Mouse (Mus musculus) stomach, embryonic 14.5 days (tissue): ENCODE measurements around the gene Adgre5. TPM values are rescaled to one million over a fixed set of nuclear protein-coding genes. Genes with fewer than 3 reads are reported as not detected.

Experiments
- ATAC-seq: fragments of 200-750 bp; cut with Nextera tagmentation; 2 replicates; pipeline ENCODE4 v1.8.0; 2017; ENCODE audit warnings: low read depth, moderate TSS enrichment; ENCODE audit not compliant: insufficient number of reproducible peaks, insufficient read depth, low FRiP score
- H3K27ac ChIP-seq: fragments of 300-500 bp; sonication (generic); 2 replicates; pipeline ENCODE4 v1.5.1; 2014; ENCODE audit warnings: mild to moderate bottlenecking, low read length, moderate library complexity, mixed read lengths
- H3K27me3 ChIP-seq: fragments of 300-500 bp; sonication (generic); 2 replicates; pipeline ENCODE4 v1.6.1; 2014; ENCODE audit warnings: low read length, control low read depth, mixed read lengths; ENCODE audit not compliant: control insufficient read depth, insufficient read depth
- H3K36me3 ChIP-seq: fragments of 300-500 bp; sonication (generic); 2 replicates; pipeline ENCODE4 v1.6.1; 2014; ENCODE audit warnings: mild to moderate bottlenecking, control low read depth, low read length, moderate library complexity, mixed read lengths; ENCODE audit not compliant: control insufficient read depth, insufficient read depth
- H3K4me1 ChIP-seq: fragments of 300-500 bp; sonication (generic); 2 replicates; pipeline ENCODE4 v1.6.1; 2014; ENCODE audit warnings: low read length, control low read depth, mixed read lengths; ENCODE audit not compliant: control insufficient read depth, insufficient read depth
- H3K4me2 ChIP-seq: fragments of 300-500 bp; sonication (generic); replicated peaks from 2 replicates; pipeline ENCODE4 v1.6.1; 2014; ENCODE audit warnings: low read depth, low read length, control low read depth
- H3K4me3 ChIP-seq: fragments of 300-500 bp; sonication (generic); 2 replicates; pipeline ENCODE4 v1.5.1; 2014; ENCODE audit warnings: low read depth, low read length, control low read depth
- H3K9ac ChIP-seq: fragments of 300-500 bp; sonication (generic); replicated peaks from 2 replicates; pipeline ENCODE4 v1.6.1; 2014; ENCODE audit warnings: low read depth, mild to moderate bottlenecking, control low read depth, low read length, moderate library complexity, mixed read lengths
- H3K9me3 ChIP-seq: fragments of 300-500 bp; sonication (generic); 2 replicates; pipeline ENCODE4 v1.6.1; 2016; ENCODE audit warnings: low read depth, low read length, control low read depth; ENCODE audit not compliant: control insufficient read depth
- WGBS: fragments of 180-500 bp; shearing (Covaris S2); extraction: QIAGEN DNeasy Blood & Tissue Kit; methylation state at CpG from one replicate; pipeline ENCODE4 v1.1.7; 2014; 5-methylcytosine and 5-hydroxymethylcytosine counted together
- polyA plus RNA-seq: library from polyadenylated mRNA; unstranded; fragments of >200 nt; fragmentation: Nextera tagmentation; extraction: Ambion mirVana; gene quantifications from 2 replicates; pipeline ENCODE4 v1.2.1, GENCODE M21; 2014

The Adgre5 gene
- polyA plus RNA-seq, 1 experiment from 2014 or later: 40.7 TPM

- Histone ChIP-seq H3K36me3 (no peaks in the 10 kb centered on the region), H3K27me3 (no peaks in the 10 kb centered on the region), H3K4me3 (peak overlapping the region; percentile 90), H3K9me3 (no peaks in the 10 kb centered on the region), H3K4me1 (peaks cover 34% of the 10 kb centered on the region), H3K9ac (peak overlapping the region; percentile 93), H3K27ac (peak overlapping the region; percentile 79), H3K4me2 (peak overlapping the region; percentile 92)
- ATAC-seq: peak; percentile 15
- whole genome bisulfite sequencing: 3% methylated on average over 15 of the region's 15 CpGs
These were observed 42.9 kb downstream of the Adgre5 start for GRCm38 (mm10) chr8:83698291-83698660.

DNA sequence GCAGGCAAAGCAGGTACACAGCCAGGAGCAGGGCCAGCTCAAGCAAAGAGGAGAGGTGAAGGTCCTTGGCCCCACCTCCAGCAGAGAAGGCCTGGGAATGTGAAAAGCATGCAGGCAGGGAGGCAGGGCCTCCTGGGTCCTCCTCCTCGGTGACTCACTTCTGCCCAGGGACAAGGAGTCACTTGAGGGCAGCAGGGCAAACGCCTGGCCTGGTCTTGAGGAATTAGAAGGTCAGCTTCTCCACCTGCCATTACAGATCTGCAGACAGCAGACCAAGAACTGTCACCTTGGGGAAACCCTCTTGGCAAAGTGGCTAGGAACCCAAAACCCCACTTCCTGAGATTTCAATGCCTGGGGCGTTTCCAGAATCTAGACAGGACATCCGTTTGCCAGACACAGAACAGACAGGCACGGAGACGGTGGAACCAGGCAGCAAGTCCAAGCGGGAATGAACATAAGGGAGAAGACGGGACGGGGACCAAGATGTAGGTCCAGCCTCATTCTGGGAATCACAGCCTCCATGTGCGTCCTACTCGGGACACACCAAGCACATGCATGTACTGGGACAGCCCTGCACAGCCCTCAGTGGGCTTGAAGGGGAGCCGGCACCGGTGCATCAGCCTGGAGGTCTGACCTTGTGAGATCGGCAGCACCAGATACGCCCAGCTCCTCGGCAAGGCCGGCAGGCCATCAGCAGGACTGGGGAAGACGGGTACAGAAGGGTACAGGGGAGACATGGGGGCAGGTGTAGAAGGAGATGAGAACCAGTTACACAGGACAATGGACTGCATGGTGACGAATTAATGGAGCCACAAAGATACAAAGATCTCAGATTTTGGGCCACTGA lies 43.5 kb downstream of the Adgre5 start:
- peaks cover under 1% of the 10 kb centered on the region for H3K36me3 ChIP-seq
- no peaks in the 10 kb centered on the region for H3K9me3 ChIP-seq
- ATAC-seq: no peak
- H3K4me1 ChIP-seq: peaks cover 34% of the 10 kb centered on the region
- peak overlapping the region; percentile 92 for H3K4me2 ChIP-seq
- H3K27me3 ChIP-seq: no peaks in the 10 kb centered on the region
- peak overlapping the region; percentile 48; the same call in 1 of the 2 replicates for H3K27ac ChIP-seq
- H3K9ac ChIP-seq: peak overlapping the region; percentile 93; the same call in 1 of the 2 replicates
- peak overlapping the region; percentile 90 for H3K4me3 ChIP-seq
- 41% methylated on average over 19 of the region's 19 CpGs for WGBS

DNA sequence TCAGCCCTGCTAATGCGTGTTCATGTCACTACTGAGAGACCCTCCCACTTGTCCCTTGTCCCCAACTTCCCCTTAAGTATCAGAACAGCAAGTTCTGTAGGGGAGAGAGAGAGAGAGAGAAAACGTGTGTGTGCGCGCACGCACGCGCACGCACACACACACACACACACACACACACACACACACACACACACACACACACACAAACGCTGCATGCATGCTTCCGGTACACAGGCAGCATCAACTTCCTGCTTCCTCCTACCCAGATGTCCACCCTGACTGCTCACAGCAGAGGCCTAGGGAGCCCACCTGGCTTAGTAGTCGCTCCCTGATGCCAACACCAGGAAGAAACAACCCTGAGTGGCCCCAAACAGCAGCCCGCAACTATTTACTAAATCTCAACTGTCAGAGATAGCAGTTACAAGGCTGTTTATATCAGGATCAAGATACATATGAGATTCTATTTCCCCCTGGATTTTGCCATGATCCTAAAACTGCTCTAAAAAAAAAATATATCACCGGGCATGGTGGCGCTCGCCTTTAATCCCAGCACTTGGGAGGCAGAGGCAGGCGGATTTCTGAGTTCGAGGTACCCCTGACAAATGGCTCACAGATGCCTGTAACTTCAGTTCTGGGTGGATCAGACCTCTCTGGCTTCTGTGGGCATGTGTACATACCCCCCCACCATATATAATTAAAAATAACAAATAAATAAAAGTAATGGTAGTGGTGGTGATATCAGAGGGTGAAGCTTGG lies 45.6 kb downstream of the Adgre5 start:
- no peak overlapping the region for H3K9ac ChIP-seq
- no peaks in the 10 kb centered on the region for H3K9me3 ChIP-seq
- H3K4me1 ChIP-seq: peaks cover 34% of the 10 kb centered on the region
- H3K4me2 ChIP-seq: no peak overlapping the region
- H3K27me3 ChIP-seq: no peaks in the 10 kb centered on the region
- H3K27ac ChIP-seq: no peak overlapping the region
- H3K4me3 ChIP-seq: no peak overlapping the region
- ATAC-seq: no peak
- H3K36me3 ChIP-seq: peaks cover 18% of the 10 kb centered on the region
- 75% methylated on average over 17 of the region's 17 CpGs for WGBS

GRCm38 (mm10) chr8:83694369-83695160 lies 46.6 kb downstream of the Adgre5 start:
- Histone ChIP-seq H3K4me1 (peaks cover 26% of the 10 kb centered on the region), H3K4me2 (no peak overlapping the region), H3K36me3 (peaks cover 21% of the 10 kb centered on the region), H3K27me3 (no peaks in the 10 kb centered on the region), H3K9me3 (no peaks in the 10 kb centered on the region), H3K9ac (no peak overlapping the region), H3K4me3 (no peak overlapping the region), H3K27ac (no peak overlapping the region)
- 70% methylated on average over 11 of the region's 11 CpGs for WGBS
- ATAC-seq: no peak

DNA sequence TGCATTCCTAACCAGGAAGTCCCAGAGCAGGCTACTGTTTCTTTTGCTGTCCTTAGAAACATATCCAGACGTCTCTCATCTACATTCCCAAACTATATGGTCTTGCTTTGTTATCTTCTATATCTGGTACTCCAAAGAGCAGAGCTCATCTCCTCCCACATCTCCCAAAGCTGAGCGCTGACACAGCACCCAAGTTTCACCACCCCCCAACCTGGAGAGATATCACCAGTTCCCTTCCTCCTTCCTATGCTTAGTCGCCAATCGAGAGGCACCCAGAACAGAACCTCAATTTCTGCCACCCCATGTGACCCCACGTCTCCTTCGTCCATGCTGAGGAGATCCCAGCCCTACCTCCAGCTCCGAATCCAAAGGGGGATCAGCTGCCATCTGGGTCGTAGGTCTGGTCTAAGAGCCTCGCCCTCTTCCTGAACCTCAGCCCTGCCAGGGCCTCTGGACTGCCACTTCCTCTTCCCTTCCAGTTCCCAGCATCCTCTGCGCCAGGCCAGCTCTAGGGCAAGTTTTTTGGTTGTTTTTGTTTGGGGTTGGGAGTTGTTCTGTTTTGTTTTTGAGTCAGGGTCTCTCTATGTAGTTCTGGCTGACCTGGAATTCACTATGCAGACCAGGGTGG lies 47.4 kb downstream of the Adgre5 start:
- peaks cover 23% of the 10 kb centered on the region for H3K4me1 ChIP-seq
- ATAC-seq: no peak
- 75% methylated on average over 10 of the region's 10 CpGs for WGBS

DNA sequence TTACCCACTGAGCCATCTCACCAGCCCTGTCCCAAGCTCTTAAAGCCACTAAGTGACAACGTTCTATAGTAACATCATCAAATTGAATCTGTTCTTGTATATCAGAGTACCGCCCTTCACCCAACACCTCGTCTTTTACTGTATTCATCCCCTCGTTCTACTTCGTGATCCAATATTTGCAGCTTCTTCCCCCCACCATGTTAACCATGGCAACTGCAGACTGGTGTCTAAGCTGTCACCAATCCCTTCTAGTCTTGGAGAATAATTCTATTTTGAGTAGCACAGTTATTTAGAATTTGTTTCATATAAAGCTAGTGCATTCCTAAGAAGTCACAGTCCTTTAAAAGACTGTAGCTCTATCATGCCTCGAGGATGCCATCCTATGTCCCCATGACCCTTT lies 51.9 kb downstream of the Adgre5 start:
- ATAC-seq: no peak
- Histone ChIP-seq H3K9ac (no peak overlapping the region), H3K9me3 (no peaks in the 10 kb centered on the region), H3K36me3 (peaks cover 42% of the 10 kb centered on the region), H3K4me3 (no peak overlapping the region), H3K27me3 (no peaks in the 10 kb centered on the region), H3K27ac (no peak overlapping the region), H3K4me1 (peaks cover 5% of the 10 kb centered on the region; the same call in 1 of the 2 replicates), H3K4me2 (no peak overlapping the region)
- WGBS: 88% methylated on average over 6 of the region's 6 CpGs

More for the DNA sequence above, 47.4 kb downstream of the Adgre5 start:
- no peak overlapping the region for H3K27ac ChIP-seq
- H3K4me2 ChIP-seq: no peak overlapping the region
- peaks cover 22% of the 10 kb centered on the region for H3K36me3 ChIP-seq
- H3K9ac ChIP-seq: no peak overlapping the region
- no peaks in the 10 kb centered on the region for H3K27me3 ChIP-seq
- H3K9me3 ChIP-seq: no peaks in the 10 kb centered on the region
- no peak overlapping the region for H3K4me3 ChIP-seq

GRCm38 (mm10) chr8:83684517-83684916 lies 56.6 kb downstream of the Adgre5 start:
- Histone ChIP-seq H3K9me3 (no peaks in the 10 kb centered on the region), H3K27me3 (no peaks in the 10 kb centered on the region), H3K4me2 (no peak overlapping the region), H3K9ac (no peak overlapping the region), H3K4me3 (no peak overlapping the region), H3K27ac (no peak overlapping the region), H3K4me1 (0 out of 2 replicates have a peak, but pooled peaks cover 8% of the 10 kb centered on the region), H3K36me3 (peaks cover 52% of the 10 kb centered on the region)
- ATAC-seq: no peak
- WGBS: 94% methylated on average over 9 of the region's 9 CpGs
